Mouse (Mus musculus): ENCODE results near the gene Dennd5a.

Dennd5a gene

DNA sequence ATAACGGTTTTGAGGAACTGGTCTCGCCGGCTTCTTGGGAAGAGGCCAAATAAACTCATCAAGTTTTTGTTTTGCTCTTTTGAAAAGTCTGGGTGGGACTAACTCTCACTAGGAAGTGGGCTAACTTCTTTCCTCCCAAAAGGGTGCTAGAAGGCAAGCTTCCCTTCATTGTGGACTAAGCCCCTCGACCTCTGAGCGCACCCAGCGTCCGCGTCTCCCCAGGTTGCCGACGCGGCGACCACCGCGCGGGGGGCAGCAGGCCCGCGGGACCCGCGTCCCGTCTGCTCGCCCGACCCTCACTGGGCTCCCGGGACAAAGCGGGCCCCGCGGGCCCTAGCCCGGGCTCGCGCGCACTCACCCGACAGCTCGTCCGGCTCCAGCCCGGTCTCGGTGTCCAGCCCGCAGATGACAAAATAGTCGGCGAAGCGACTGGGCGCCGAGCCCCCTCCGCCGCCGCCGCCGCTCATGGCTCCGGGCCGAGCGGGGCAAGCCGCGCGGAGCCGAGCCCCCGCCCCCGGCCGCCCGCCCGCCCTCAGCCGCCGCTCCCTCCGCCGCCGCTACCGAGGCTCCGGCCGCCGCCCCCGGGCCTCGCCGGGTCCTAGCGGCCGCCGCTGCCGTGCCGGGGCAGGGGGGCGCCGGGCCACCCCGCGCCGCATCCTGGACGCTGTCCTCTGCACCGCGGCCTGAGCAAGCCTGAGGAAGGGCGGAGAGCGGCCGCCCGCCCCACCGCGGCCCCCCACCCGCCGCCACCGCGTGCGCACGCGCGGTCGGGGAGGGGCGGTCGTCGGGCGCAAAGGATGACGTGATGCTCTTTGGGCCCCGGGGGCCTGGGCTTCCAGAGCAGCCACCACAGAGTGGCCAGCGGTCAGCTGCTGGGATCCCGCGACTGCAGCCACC lies at the start of gene Dennd5a:
Dennd5a (minus strand) TSS at position 755 of the 897 bp plus-strand sequence.
- in situ Hi-C loops (cut with MboI; ENCODE audit: unreplicated experiment in 2 of 2) = loop anchor here in 1 of 2 experiments (25.0 kb wide), 1 partner anchor 423 kb away; no protein-coding TSS in a partner anchor

DNA sequence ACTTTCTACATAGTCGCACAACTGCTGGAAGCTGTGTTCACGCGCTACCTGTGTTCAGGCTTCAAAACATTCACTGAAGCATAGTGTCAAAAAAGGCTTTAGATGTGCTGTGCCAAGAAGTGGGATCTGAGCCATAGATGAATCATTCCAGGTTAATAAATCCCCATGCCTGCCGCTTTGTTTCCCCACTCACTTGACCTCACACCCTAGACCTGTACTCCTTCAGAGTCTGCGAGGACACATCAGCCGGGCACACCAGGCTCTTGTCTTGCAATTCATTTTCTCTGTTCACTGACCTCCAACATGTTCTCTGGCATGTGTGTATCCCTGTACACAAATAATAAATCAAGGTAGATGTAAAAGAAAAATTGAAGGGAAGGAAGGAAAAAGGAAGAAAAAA lies 48.8 kb upstream of the Dennd5a start:
- in situ Hi-C loops (cut with MboI; ENCODE audit: unreplicated experiment in 2 of 2) = no loop called here

DNA sequence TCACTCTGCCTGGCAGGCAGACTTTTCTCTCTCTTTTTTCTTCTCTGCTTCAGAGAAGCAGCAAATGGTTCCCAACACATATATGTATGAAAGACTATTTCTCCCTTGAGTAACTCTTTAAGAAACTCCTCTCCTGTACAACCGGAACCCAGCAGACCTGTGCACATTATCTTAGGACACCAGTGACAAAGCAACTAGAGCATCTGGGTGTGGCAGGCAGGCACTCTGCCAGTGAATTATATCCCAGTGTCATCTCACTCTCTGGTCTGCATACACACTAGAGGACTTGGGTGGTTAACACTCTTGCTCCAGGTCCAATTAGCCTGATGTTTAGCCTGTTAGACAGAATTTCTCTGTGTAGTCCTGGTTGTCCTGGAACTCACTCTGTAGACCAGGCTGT lies 48.2 kb upstream of the Dennd5a start:
- in situ Hi-C loops (cut with MboI; ENCODE audit: unreplicated experiment in 2 of 2) = no loop called here

DNA sequence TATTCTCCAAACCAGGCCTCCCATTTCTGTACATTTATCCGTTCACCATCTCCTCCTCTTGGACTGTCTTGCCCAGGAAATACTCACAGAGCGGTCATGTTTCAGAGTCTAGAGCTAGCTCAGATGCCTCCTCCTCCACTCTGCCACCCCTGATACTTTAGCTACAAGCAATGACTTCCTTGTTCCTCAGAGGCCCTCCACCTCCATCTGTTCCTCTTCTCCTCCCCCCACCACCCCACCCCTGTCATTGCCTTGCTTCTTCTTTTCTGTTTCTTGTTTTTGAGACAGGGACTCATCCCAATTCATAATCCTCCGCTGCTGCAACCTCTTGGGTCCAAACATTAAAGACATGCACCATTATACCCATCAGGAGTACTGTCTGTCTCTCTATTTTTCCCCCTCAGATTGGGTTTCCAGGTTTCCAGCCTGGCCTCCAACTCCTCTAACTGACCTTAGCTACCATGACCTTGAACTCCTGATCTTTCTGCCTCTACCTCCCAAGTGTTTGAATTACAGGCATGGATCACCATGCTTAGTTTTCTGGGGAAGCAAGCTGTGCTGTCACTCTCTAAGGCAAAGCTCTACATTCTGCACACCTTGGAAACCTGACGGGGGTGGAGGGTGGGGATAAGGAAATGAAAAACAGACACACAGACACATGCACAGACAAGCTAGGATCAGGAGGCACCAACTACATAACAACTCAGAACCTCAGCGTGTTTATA lies 46.4 kb upstream of the Dennd5a start:
- in situ Hi-C loops (cut with MboI; ENCODE audit: unreplicated experiment in 2 of 2) = no loop called here

GRCm38 (mm10) chr7:110005976-110006375 lies 45.7 kb upstream of the Dennd5a start:
- in situ Hi-C loops (cut with MboI; ENCODE audit: unreplicated experiment in 2 of 2) = no loop called here

DNA sequence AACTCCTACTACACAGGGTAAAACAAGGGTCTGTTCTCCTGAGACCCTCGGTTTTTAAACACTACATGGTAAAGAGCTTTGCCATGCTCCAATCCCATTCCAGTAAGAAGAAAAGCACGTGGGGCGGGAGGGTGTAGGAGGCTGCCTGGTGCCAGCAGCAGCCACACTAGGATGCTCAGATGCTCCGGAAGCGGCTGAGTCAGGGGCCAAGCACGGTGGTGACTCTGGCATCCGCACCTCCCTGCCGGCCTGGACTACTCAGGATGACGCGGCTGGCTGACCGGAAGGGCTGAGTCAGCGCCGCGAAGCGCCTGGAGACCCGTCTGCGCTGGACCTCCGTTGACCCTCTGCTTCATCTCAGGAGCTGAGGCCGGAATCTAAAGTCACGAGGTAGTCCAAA lies 42.7 kb upstream of the Dennd5a start:
- in situ Hi-C loops (cut with MboI; ENCODE audit: unreplicated experiment in 2 of 2) = no loop called here

- in situ Hi-C loops (cut with MboI; ENCODE audit: unreplicated experiment in 2 of 2) = no loop called here
These were observed 41.8 kb upstream of the Dennd5a start for GRCm38 (mm10) chr7:110002092-110002491.

DNA sequence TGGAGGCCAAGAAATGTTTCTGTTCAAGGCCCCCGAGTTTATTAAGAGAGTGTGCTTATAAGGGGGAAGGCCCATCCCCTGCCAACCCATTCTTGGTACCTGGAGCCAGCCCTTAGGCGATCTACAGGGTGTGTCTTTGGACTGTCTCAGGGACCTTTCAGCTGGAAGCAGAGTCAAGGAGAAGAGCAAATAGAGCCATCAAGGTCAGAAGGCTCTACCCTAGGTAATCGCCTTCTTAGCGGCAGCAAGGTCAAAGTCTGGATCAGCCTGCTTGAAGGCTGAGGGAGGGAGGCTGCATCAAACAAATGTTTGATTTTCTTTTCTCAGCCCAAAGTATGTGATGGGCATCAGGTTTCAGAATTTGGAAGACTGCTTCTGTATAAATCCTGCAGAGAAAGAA lies 38.1 kb upstream of the Dennd5a start:
- in situ Hi-C loops (cut with MboI; ENCODE audit: unreplicated experiment in 2 of 2) = loop anchor here (25.0 kb wide), 1 partner anchor 439 kb away; no protein-coding TSS in a partner anchor

GRCm38 (mm10) chr7:109993157-109993959 lies 33.1 kb upstream of the Dennd5a start:
- in situ Hi-C loops (cut with MboI; ENCODE audit: unreplicated experiment in 2 of 2) = loop anchor here (25.0 kb wide), 1 partner anchor 444 kb away; no protein-coding TSS in a partner anchor

DNA sequence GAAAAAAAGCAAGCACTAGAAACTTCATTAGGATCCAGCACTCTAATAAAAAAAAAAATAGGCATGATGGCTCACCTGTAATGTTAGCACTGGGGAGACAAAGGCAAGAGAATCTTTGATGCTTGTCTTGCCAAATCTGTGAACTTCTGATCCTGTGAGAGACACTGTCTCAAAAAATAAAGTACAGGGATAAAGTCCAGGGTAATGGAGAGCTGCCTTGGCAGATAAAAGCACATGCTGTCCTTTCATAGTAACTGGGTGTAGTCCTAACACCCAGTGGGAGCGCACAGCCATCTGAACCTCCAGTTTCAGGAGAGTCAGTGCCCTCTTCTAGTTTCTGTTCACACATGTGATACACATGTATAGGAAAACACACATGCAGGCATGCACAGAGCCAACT lies 31.0 kb upstream of the Dennd5a start:
- in situ Hi-C loops (cut with MboI; ENCODE audit: unreplicated experiment in 2 of 2) = loop anchor here (25.0 kb wide), 1 partner anchor 446 kb away; no protein-coding TSS in a partner anchor

DNA sequence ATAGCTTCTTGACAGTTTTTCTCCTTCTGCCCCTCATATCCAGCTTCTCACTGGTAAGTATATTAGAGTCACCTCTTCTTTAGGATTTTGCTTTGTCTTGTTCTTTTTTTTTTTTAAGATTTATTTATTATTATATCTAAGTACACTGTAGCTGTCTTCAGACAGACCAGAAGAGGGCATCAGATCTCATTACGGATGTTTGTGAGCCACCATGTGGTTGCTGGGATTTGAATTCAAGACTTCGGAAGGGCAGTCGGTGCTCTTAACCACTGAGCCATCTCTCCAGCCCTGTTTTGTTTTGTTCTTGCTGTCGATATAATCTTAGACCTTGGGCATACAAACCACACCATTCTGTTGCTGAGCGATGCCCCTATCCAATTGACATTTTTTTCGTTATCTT lies 26.5 kb upstream of the Dennd5a start, which contains the start of gene Tmem41b:
Tmem41b (minus strand) TSS at position 155 of the 400 bp plus-strand sequence.
- in situ Hi-C loops (cut with MboI; ENCODE audit: unreplicated experiment in 2 of 2) = loop anchor here (5.0 to 25.0 kb wide), 3 partner anchors 71 to 451 kb away; no protein-coding TSS in a partner anchor

- in situ Hi-C loops (cut with MboI; ENCODE audit: unreplicated experiment in 2 of 2) = loop anchor here (5.0 to 25.0 kb wide), 3 partner anchors 71 to 451 kb away; no protein-coding TSS in a partner anchor
These were observed 25.9 kb upstream of the Dennd5a start for GRCm38 (mm10) chr7:109986133-109986669.

- in situ Hi-C loops (cut with MboI; ENCODE audit: unreplicated experiment in 2 of 2) = loop anchor here (5.0 to 25.0 kb wide), 3 partner anchors 72 to 452 kb away; no protein-coding TSS in a partner anchor
These were observed 25.4 kb upstream of the Dennd5a start for GRCm38 (mm10) chr7:109985661-109986132.

DNA sequence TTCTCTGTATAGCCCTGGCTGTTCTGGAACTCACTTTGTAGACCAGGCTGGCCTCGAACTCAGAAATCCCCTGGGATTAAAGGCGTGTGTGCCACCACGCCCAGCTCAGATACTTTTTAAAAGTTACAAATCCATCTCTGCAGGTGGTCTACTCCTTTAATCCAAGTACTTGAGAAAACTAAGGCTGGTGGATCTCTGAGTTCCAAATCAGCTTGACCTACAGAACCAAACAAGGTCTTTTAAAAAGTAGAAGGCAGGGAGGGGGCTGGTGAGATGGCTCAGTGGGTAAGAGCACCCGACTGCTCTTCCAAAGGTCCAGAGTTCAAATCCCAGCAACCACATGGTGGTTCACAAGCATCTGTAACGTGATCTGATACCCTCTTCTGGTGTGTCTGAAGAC lies 24.3 kb upstream of the Dennd5a start:
- in situ Hi-C loops (cut with MboI; ENCODE audit: unreplicated experiment in 2 of 2) = loop anchor here (5.0 to 25.0 kb wide), 3 partner anchors 73 to 453 kb away; no protein-coding TSS in a partner anchor

DNA sequence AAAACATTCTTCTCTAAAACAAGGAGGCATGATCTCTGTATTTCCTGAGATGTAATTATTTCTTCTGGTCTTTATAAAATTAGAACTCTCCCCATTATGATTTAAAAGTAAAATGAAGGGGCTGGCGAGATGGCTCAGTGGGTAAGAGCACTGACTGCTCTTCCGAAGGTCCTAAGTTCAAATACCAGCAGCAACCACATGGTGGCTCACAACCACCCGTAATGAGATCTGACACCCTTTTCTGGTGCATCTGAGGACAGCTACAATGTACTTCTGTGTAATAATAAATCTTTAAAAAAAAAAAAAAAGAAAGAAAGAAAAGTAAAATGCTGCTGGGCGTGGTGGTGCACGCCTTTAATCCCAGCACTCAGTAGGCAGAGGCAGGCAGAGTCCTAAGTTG lies 16.9 kb upstream of the Dennd5a start:
- in situ Hi-C loops (cut with MboI; ENCODE audit: unreplicated experiment in 2 of 2) = loop anchor here (5.0 to 25.0 kb wide), 7 partner anchors 108 to 658 kb away; no protein-coding TSS in a partner anchor

- in situ Hi-C loops (cut with MboI; ENCODE audit: unreplicated experiment in 2 of 2) = loop anchor here (5.0 to 25.0 kb wide), 7 partner anchors 109 to 659 kb away; no protein-coding TSS in a partner anchor
These were observed 15.9 kb upstream of the Dennd5a start for GRCm38 (mm10) chr7:109975966-109976715.

DNA sequence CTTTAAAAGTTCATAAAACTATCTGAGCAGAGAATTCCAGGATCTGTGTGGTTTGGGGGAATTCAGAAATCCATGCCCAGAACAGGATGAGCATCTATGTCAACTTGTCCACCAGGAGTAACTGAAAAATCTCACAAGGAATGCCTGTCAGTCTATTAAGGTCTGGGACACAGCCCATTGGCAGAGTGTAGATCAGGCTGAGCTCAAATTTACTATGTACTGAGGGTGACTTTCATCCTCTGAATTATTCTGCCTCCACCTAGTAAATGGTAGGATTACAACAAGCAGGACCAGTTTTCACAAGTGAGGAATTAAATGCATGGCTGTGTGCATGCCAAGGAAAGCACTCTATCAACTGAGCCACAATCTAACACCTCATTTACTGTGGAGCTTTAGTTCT lies 9.3 kb upstream of the Dennd5a start:
- in situ Hi-C loops (cut with MboI; ENCODE audit: unreplicated experiment in 2 of 2) = loop anchor here in 1 of 2 experiments (25.0 kb wide), 1 partner anchor 432 kb away; no protein-coding TSS in a partner anchor

DNA sequence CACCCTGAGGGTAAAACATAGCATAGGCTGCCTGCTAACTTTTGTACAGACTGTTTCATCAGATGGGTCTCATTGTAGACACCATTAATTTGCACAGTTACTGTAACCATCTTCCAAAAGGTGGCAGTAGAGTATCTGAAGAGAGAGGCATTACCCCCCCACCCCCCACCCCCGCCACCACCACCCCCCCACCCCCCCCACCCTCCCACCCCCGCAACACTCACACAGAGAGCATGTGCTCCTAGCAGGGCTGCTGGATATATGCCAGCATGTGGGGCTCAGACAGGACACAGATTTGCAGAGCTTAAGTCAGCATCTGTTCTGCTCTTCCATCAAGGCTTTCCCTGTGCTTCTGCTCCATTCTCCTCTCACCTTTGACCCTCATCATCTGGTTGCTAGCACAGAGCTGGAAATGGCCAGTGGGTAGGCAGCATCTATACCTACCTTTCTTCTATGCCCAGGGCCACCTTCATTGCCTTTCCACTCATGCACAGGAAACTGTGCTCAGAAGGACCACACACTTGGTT lies 8.7 kb upstream of the Dennd5a start:
- in situ Hi-C loops (cut with MboI; ENCODE audit: unreplicated experiment in 2 of 2) = loop anchor here in 1 of 2 experiments (25.0 kb wide), 1 partner anchor 432 kb away; no protein-coding TSS in a partner anchor

Data from v-Abl transformed pro-B cells (cell line).